Mouse (Mus musculus): ENCODE results near the gene Pygo2. TPM values are rescaled to one million over a fixed set of nuclear protein-coding genes. Genes with fewer than 3 reads are reported as not detected.

The Pygo2 gene
- polyA plus RNA-seq, 1 experiment from 2014 or later = 62.4 TPM

GRCm38 (mm10) chr3:89437269-89437668 lies 7.3 kb downstream of the Pygo2 start:
- H3K4me1 ChIP-seq (replicated peaks) = peaks cover 12% of the 10 kb centered on the region
- H3K4me3 ChIP-seq (replicated peaks) = peak overlapping the region; percentile 55
- no peaks in the 10 kb centered on the region for H3K27me3 ChIP-seq
- peak overlapping the region; percentile 78 for H3K27ac ChIP-seq
- peak overlapping the region; percentile 72 for H3K9ac ChIP-seq (replicated peaks)
- H3K36me3 ChIP-seq = peaks cover 35% of the 10 kb centered on the region
- H3K9me3 ChIP-seq = no peaks in the 10 kb centered on the region
- H3K4me2 ChIP-seq = peak overlapping the region; percentile 70
- ATAC-seq (ENCODE audit: insufficient number of reproducible peaks, insufficient read depth, low FRiP score, low TSS enrichment, low read depth) = no peak
- WGBS = 42% methylated on average over 5 of the region's 5 CpGs

GRCm38 (mm10) chr3:89440691-89441090 lies 10.7 kb downstream of the Pygo2 start:
- H3K9ac ChIP-seq (replicated peaks) = no peak overlapping the region
- ATAC-seq (ENCODE audit: insufficient number of reproducible peaks, insufficient read depth, low FRiP score, low TSS enrichment, low read depth) = no peak
- peaks cover 38% of the 10 kb centered on the region for H3K36me3 ChIP-seq
- H3K4me3 ChIP-seq (replicated peaks) = no peak overlapping the region
- peaks cover 12% of the 10 kb centered on the region for H3K4me1 ChIP-seq (replicated peaks)
- H3K4me2 ChIP-seq = no peak overlapping the region
- H3K9me3 ChIP-seq = no peaks in the 10 kb centered on the region
- WGBS = 90% methylated on average over 2 of the region's 2 CpGs
- no peak overlapping the region for H3K27ac ChIP-seq
- no peaks in the 10 kb centered on the region for H3K27me3 ChIP-seq

- Histone ChIP-seq H3K9ac (replicated peaks) (no peak overlapping the region), H3K27ac (no peak overlapping the region), H3K27me3 (no peaks in the 10 kb centered on the region), H3K4me3 (replicated peaks) (no peak overlapping the region), H3K4me1 (replicated peaks) (peaks cover 14% of the 10 kb centered on the region), H3K4me2 (no peak overlapping the region), H3K9me3 (no peaks in the 10 kb centered on the region), H3K36me3 (peaks cover 44% of the 10 kb centered on the region)
- ATAC-seq (ENCODE audit: insufficient number of reproducible peaks, insufficient read depth, low FRiP score, low TSS enrichment, low read depth) = 0 out of 2 replicates have a peak, but pooled peaks have one; percentile 10
- WGBS = 75% methylated on average over 13 of the region's 13 CpGs
Observed at GRCm38 (mm10) chr3:89448720-89449537, 18.9 kb downstream of the Pygo2 start.

GRCm38 (mm10) chr3:89449541-89449940 lies 19.5 kb downstream of the Pygo2 start:
- no peak overlapping the region for H3K4me3 ChIP-seq (replicated peaks)
- H3K27ac ChIP-seq = no peak overlapping the region
- peaks cover 38% of the 10 kb centered on the region for H3K36me3 ChIP-seq
- ATAC-seq (ENCODE audit: insufficient number of reproducible peaks, insufficient read depth, low FRiP score, low TSS enrichment, low read depth) = no peak; the same call in 1 of the 2 replicates
- peaks cover 14% of the 10 kb centered on the region for H3K4me1 ChIP-seq (replicated peaks)
- H3K9ac ChIP-seq (replicated peaks) = no peak overlapping the region
- no peaks in the 10 kb centered on the region for H3K9me3 ChIP-seq
- H3K4me2 ChIP-seq = no peak overlapping the region
- 52% methylated on average over 7 of the region's 7 CpGs for WGBS
- no peaks in the 10 kb centered on the region for H3K27me3 ChIP-seq

- Histone ChIP-seq H3K27me3 (no peaks in the 10 kb centered on the region), H3K4me1 (replicated peaks) (peaks cover 17% of the 10 kb centered on the region), H3K27ac (no peak overlapping the region), H3K9me3 (no peaks in the 10 kb centered on the region), H3K9ac (replicated peaks) (peak overlapping the region; percentile 32; the same call in 1 of the 2 replicates), H3K4me2 (no peak overlapping the region), H3K4me3 (replicated peaks) (no peak overlapping the region), H3K36me3 (peaks cover 16% of the 10 kb centered on the region)
- 80% methylated on average over 1 of the region's 1 CpGs for WGBS
- ATAC-seq (ENCODE audit: insufficient number of reproducible peaks, insufficient read depth, low FRiP score, low TSS enrichment, low read depth) = no peak
Observed at GRCm38 (mm10) chr3:89451916-89452315, 21.9 kb downstream of the Pygo2 start.

GRCm38 (mm10) chr3:89454401-89455177 lies 24.6 kb downstream of the Pygo2 start, which contains the start of gene Pmvk:
TSS of gene Pmvk (plus strand) at chr3:89454541.
- no peaks in the 10 kb centered on the region for H3K36me3 ChIP-seq
- H3K9me3 ChIP-seq = no peaks in the 10 kb centered on the region
- H3K27ac ChIP-seq = no peak within 1 kb of the TSS
- ATAC-seq (ENCODE audit: insufficient number of reproducible peaks, insufficient read depth, low FRiP score, low TSS enrichment, low read depth) = no peak
- H3K4me2 ChIP-seq = no peak within 1 kb of the TSS
- H3K27me3 ChIP-seq = no peaks in the 10 kb centered on the region
- H3K9ac ChIP-seq (replicated peaks) = no peak within 1 kb of the TSS
- peaks cover 28% of the 10 kb centered on the region for H3K4me1 ChIP-seq (replicated peaks)
- 60% methylated on average over 10 of the region's 10 CpGs for WGBS
- no peak within 1 kb of the TSS for H3K4me3 ChIP-seq (replicated peaks)

- 67% methylated on average over 1 of the region's 1 CpGs for WGBS
- Histone ChIP-seq H3K27me3 (no peaks in the 10 kb centered on the region), H3K9me3 (no peaks in the 10 kb centered on the region), H3K36me3 (no peaks in the 10 kb centered on the region), H3K27ac (no peak overlapping the region), H3K9ac (replicated peaks) (no peak overlapping the region), H3K4me1 (replicated peaks) (peaks cover 35% of the 10 kb centered on the region), H3K4me2 (no peak overlapping the region), H3K4me3 (replicated peaks) (no peak overlapping the region)
- ATAC-seq (ENCODE audit: insufficient number of reproducible peaks, insufficient read depth, low FRiP score, low TSS enrichment, low read depth) = no peak
Observed at GRCm38 (mm10) chr3:89455786-89456285, 25.8 kb downstream of the Pygo2 start.

GRCm38 (mm10) chr3:89456726-89457665 lies 27.0 kb downstream of the Pygo2 start:
- Histone ChIP-seq H3K27me3 (no peaks in the 10 kb centered on the region), H3K9me3 (no peaks in the 10 kb centered on the region), H3K4me1 (replicated peaks) (peaks cover 24% of the 10 kb centered on the region), H3K4me2 (no peak overlapping the region), H3K9ac (replicated peaks) (no peak overlapping the region), H3K27ac (0 out of 2 replicates have a peak overlapping the region, but pooled peaks have one; percentile 23), H3K4me3 (replicated peaks) (no peak overlapping the region), H3K36me3 (peaks cover 6% of the 10 kb centered on the region)
- 38% methylated on average over 10 of the region's 10 CpGs for WGBS
- ATAC-seq (ENCODE audit: insufficient number of reproducible peaks, insufficient read depth, low FRiP score, low TSS enrichment, low read depth) = peak; percentile 28; the same call in 1 of the 2 replicates

- WGBS = 52% methylated on average over 13 of the region's 13 CpGs
- no peak for ATAC-seq (ENCODE audit: insufficient number of reproducible peaks, insufficient read depth, low FRiP score, low TSS enrichment, low read depth)
- H3K36me3 ChIP-seq = peaks cover 8% of the 10 kb centered on the region
- no peaks in the 10 kb centered on the region for H3K9me3 ChIP-seq
- no peak overlapping the region for H3K9ac ChIP-seq (replicated peaks)
- no peaks in the 10 kb centered on the region for H3K27me3 ChIP-seq
- H3K4me3 ChIP-seq (replicated peaks) = peak overlapping the region; percentile 65
- peak overlapping the region; percentile 91 for H3K27ac ChIP-seq
- peak overlapping the region; percentile 66 for H3K4me2 ChIP-seq
- peaks cover 22% of the 10 kb centered on the region for H3K4me1 ChIP-seq (replicated peaks)
Observed at GRCm38 (mm10) chr3:89458372-89458964, 28.5 kb downstream of the Pygo2 start.
